Mouse (Mus musculus) myocyte (in vitro differentiated cells): Measurements from ENCODE around the gene Plxnb2. TPM values are rescaled to one million over a fixed set of nuclear protein-coding genes. Genes with fewer than 3 reads are reported as not detected.

Experiments used
- H3K27me3 ChIP-seq: one replicate; pipeline ENCODE4 v1.6.1; 2011; ENCODE audit not compliant: control insufficient read depth, insufficient read depth, insufficient read length
- H3K36me3 ChIP-seq: one replicate; pipeline ENCODE4 v1.6.1; 2011; ENCODE audit not compliant: control insufficient read depth, insufficient read depth
- H3K4me2 ChIP-seq: one replicate; pipeline ENCODE4 v1.6.1; 2011; ENCODE audit warnings: low read depth, control low read depth
- H3K4me3 ChIP-seq: one replicate; pipeline ENCODE4 v1.5.1; 2011; ENCODE audit warnings: mild to moderate bottlenecking, control low read depth, moderate library complexity
- H3K79me2 ChIP-seq: one replicate; pipeline ENCODE4 v1.6.1; 2011; ENCODE audit not compliant: control insufficient read depth, insufficient read depth
- H3ac ChIP-seq: one replicate; pipeline ENCODE4 v1.6.1; 2011; ENCODE audit not compliant: control insufficient read depth, insufficient read length
- CEBPB ChIP-seq: IDR thresholded peaks from 2 replicates; pipeline ENCODE4 v1.6.1; 2011; ENCODE audit warnings: mild to moderate bottlenecking, moderate library complexity; ENCODE audit not compliant: poor library complexity, insufficient read depth, severe bottlenecking
- E2F4 ChIP-seq: IDR thresholded peaks from one replicate; pipeline ENCODE4 v1.6.1; 2011; ENCODE audit warnings: mild to moderate bottlenecking, control low read depth, moderate library complexity; ENCODE audit not compliant: insufficient read depth
- MAX ChIP-seq: IDR thresholded peaks from one replicate; pipeline ENCODE4 v1.6.1; 2011; ENCODE audit warnings: low read depth, mild to moderate bottlenecking, control low read depth
- MYOD1 ChIP-seq, 3 experiments: IDR thresholded peaks; one replicate each; pipeline ENCODE4 v1.6.1; 2011; ENCODE audit warnings: control low read depth in 2 of 3, low read depth in 2 of 3, mild to moderate bottlenecking in 2 of 3, moderate library complexity in 1 of 3; ENCODE audit not compliant: insufficient read length in 2 of 3, control insufficient read depth in 1 of 3
- MYOG ChIP-seq, 3 experiments: IDR thresholded peaks; one replicate each; pipeline ENCODE4 v1.6.1; 2011; ENCODE audit warnings: control low read depth in 2 of 3, low read depth in 2 of 3, mild to moderate bottlenecking in 2 of 3; ENCODE audit not compliant: insufficient read length in 2 of 3, control insufficient read depth in 1 of 3, insufficient read depth in 1 of 3
- POLR2A ChIP-seq: IDR thresholded peaks from one replicate; pipeline ENCODE4 v1.6.1; 2011; ENCODE audit warnings: low read depth, mild to moderate bottlenecking, control low read depth, moderate library complexity; ENCODE audit not compliant: insufficient read length
- POLR2AphosphoS2 ChIP-seq: IDR thresholded peaks from one replicate; pipeline ENCODE4 v1.6.1; 2011; ENCODE audit warnings: low read depth, control low read depth; ENCODE audit not compliant: insufficient read length
- REST ChIP-seq: IDR thresholded peaks from one replicate; pipeline ENCODE4 v1.6.1; 2011; ENCODE audit warnings: mild to moderate bottlenecking, control low read depth, moderate library complexity; ENCODE audit not compliant: insufficient read depth, insufficient read length
- SRF ChIP-seq: IDR thresholded peaks from one replicate; pipeline ENCODE4 v1.6.1; 2011; ENCODE audit warnings: low read depth; ENCODE audit not compliant: control insufficient read depth, insufficient read length
- TCF12 ChIP-seq: IDR thresholded peaks from one replicate; pipeline ENCODE4 v1.6.1; 2011; ENCODE audit warnings: mild to moderate bottlenecking, control low read depth; ENCODE audit not compliant: poor library complexity, insufficient read depth, severe bottlenecking
- TCF3 ChIP-seq: IDR thresholded peaks from one replicate; pipeline ENCODE4 v1.6.1; 2011; ENCODE audit warnings: low read depth, control low read depth; ENCODE audit not compliant: insufficient read length
- USF1 ChIP-seq: IDR thresholded peaks from one replicate; pipeline ENCODE4 v1.6.1; 2011; ENCODE audit warnings: low read depth, mild to moderate bottlenecking, control low read depth, moderate library complexity
- polyA plus RNA-seq: library from polyadenylated mRNA; unstranded; fragments of >200 nt; fragmentation: generic; extraction: Trizol; gene quantifications from one replicate; pipeline ENCODE4 v1.2.1, GENCODE M21; 2012; ENCODE audit warnings: missing spikeins

Plxnb2 gene
- polyA plus RNA-seq, 1 experiment: 278 TPM

DNA sequence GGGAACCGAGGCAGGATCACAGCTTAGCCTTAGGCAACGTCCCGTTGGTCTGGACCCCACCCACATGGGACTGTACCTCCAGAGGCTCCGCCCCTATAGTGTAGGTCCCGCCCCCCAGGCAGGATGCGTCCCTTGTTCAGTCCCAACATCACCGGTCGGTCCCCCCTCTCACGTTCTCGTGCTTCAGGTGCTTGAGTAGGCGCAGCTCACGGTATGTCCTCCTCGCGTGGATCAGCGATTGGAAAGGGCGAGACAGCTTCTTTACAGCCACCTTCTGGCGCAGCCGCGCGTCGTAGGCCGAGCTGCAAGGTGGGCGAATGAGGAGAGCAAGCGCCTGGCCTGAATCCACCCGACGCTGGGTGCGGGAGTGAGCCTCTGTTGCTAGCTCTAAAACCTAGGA is 34.1 kb downstream of the Plxnb2 start:
- TF ChIP-seq SRF: no peak
- TF ChIP-seq E2F4: no peak
- TF ChIP-seq TCF12: no peak
- no peak for TF ChIP-seq MAX
- TF ChIP-seq CEBPB: no peak
- no peak for TF ChIP-seq REST
- no peak for TF ChIP-seq USF1
- no peak for TF ChIP-seq POLR2A
- TF ChIP-seq TCF3: no peak
- Histone ChIP-seq H3K4me3 (no peak overlapping the region), H3ac (no peak overlapping the region), H3K27me3 (no peaks in the 10 kb centered on the region), H3K36me3 (no peaks in the 10 kb centered on the region), H3K4me2 (no peak overlapping the region), H3K79me2 (no peaks in the 10 kb centered on the region)

DNA sequence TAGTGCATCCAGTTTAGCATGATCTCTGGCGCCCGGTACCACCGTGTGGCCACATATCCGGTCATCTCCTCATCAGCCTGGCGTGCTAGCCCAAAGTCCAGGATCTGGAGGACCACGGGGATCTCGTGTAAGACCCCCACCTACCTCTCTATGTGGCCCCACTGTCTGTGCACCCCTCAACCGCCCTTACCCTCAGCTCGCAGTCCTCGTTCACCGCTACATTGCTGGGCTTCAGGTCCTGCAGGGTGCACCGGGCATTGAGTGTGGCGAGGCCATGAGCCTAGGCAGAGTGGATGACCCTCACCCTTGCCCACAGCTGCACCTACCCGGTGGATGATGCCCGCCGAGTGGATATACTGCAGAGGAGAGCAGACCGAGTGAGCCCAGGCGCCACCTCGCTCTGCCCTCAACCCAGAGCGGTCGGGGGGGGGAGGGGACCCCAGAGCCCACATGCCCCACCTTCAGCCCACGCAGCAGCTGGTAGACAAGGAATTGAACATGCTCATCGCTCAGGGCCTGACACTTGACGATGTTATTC is 34.7 kb downstream of the Plxnb2 start:
- H3K27me3 ChIP-seq: no peaks in the 10 kb centered on the region
- H3K36me3 ChIP-seq: no peaks in the 10 kb centered on the region
- no peaks in the 10 kb centered on the region for H3K79me2 ChIP-seq
- no peak for TF ChIP-seq TCF3
- no peak for TF ChIP-seq TCF12
- TF ChIP-seq USF1: no peak
- no peak for TF ChIP-seq MAX
- no peak for TF ChIP-seq MYOG (IDR thresholded peaks at IDR 0.05; ENCODE audit: control insufficient read depth in 1 of 3, insufficient read depth in 1 of 3, insufficient read length in 2 of 3, low read depth in 2 of 3)
- no peak overlapping the region for H3ac ChIP-seq
- no peak overlapping the region for H3K4me3 ChIP-seq
- H3K4me2 ChIP-seq: no peak overlapping the region

DNA sequence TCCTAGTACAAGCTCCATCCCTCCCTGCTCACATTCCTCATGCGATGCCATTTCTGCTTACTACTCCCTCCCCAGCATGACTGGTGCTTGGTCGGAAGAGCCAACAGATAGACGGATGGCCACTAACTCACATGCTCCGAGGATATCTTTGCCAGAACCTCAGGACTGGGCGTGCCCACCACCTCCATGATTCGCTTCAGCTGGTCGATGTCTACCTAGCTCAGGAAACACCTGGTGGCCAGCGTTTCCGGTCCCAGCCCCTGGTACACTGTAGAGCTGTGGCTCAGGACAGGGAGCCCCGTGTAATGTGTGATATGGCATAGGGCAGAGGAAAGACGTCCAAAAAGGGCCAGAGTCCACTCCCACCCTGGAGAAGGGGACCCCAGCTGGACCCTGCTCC is 35.6 kb downstream of the Plxnb2 start:
- H3K27me3 ChIP-seq: no peaks in the 10 kb centered on the region
- H3K36me3 ChIP-seq: no peaks in the 10 kb centered on the region
- H3ac ChIP-seq: no peak overlapping the region
- no peaks in the 10 kb centered on the region for H3K79me2 ChIP-seq
- H3K4me2 ChIP-seq: no peak overlapping the region
- TF ChIP-seq CEBPB (no peak), TCF12 (no peak), TCF3 (no peak), REST (no peak), SRF (no peak), POLR2A (no peak), USF1 (no peak), MYOG (IDR thresholded peaks at IDR 0.05; ENCODE audit: control insufficient read depth in 1 of 3, insufficient read depth in 1 of 3, insufficient read length in 2 of 3, low read depth in 2 of 3) (no peak), MYOD1 (IDR thresholded peaks at IDR 0.05; ENCODE audit: control insufficient read depth in 1 of 3, insufficient read length in 2 of 3, low read depth in 2 of 3) (no peak), MAX (no peak), E2F4 (no peak), POLR2AphosphoS2 (no peak)
- no peak overlapping the region for H3K4me3 ChIP-seq

DNA sequence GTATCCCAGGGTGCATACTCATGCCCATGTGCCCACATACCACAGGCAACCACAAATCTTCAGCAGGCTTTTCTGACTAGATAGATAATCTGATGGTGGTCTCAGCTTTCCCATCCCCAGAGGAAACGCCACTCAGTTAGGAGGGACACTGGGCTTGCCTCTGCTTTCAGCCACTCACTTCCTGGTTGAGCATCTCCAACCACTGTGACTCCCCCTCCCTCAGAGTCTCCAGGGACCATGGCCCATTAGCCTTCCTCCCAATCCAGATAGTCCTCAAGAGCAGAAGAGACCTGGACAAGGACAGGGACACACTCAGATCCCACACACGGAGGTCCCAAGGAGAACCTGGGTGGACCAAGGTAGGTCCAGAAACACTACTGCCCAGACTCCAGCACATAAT is 37.5 kb downstream of the Plxnb2 start:
- no peak overlapping the region for H3K4me2 ChIP-seq
- no peaks in the 10 kb centered on the region for H3K27me3 ChIP-seq
- H3K4me3 ChIP-seq: no peak overlapping the region
- H3K79me2 ChIP-seq: no peaks in the 10 kb centered on the region
- TF ChIP-seq POLR2A: no peak
- no peak for TF ChIP-seq MYOD1 (IDR thresholded peaks at IDR 0.05; ENCODE audit: control insufficient read depth in 1 of 3, insufficient read length in 2 of 3, low read depth in 2 of 3)
- no peak for TF ChIP-seq TCF3
- no peak for TF ChIP-seq POLR2AphosphoS2
- TF ChIP-seq SRF: no peak
- TF ChIP-seq CEBPB: no peak
- no peak for TF ChIP-seq USF1
- TF ChIP-seq REST: no peak
- TF ChIP-seq TCF12: no peak
- TF ChIP-seq MAX: no peak
- no peak for TF ChIP-seq MYOG (IDR thresholded peaks at IDR 0.05; ENCODE audit: control insufficient read depth in 1 of 3, insufficient read depth in 1 of 3, insufficient read length in 2 of 3, low read depth in 2 of 3)
- no peak for TF ChIP-seq E2F4
- no peak overlapping the region for H3ac ChIP-seq
- H3K36me3 ChIP-seq: no peaks in the 10 kb centered on the region

DNA sequence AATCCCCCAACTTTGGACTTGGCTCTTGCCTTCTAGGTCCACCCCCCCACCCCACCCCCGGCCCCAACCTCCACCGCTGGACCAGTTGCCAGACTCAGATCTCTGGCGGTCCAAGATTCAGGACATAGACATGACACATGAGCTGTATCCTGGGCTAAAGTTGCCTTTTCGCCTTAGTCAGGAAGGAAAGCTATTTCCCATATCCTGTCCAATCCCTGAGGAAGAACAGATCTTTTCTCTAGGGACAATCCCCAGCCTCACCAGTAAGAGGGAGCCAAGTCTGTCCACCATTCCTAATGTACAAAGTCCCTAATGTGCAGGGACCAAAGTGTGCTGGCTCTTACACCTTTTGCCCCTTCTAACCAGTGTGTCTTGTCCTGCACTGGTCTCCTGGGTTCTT is 38.7 kb downstream of the Plxnb2 start:
- H3ac ChIP-seq: no peak overlapping the region
- no peak overlapping the region for H3K4me3 ChIP-seq
- no peak overlapping the region for H3K4me2 ChIP-seq
- TF ChIP-seq CEBPB: no peak
- TF ChIP-seq TCF3: no peak
- TF ChIP-seq TCF12: no peak
- no peak for TF ChIP-seq MAX
- no peak for TF ChIP-seq MYOD1 (IDR thresholded peaks at IDR 0.05; ENCODE audit: control insufficient read depth in 1 of 3, insufficient read length in 2 of 3, low read depth in 2 of 3)
- no peak for TF ChIP-seq USF1
- no peak for TF ChIP-seq MYOG (IDR thresholded peaks at IDR 0.05; ENCODE audit: control insufficient read depth in 1 of 3, insufficient read depth in 1 of 3, insufficient read length in 2 of 3, low read depth in 2 of 3)
- TF ChIP-seq E2F4: no peak
- TF ChIP-seq POLR2AphosphoS2: no peak
- no peak for TF ChIP-seq REST
- TF ChIP-seq SRF: no peak
- no peak for TF ChIP-seq POLR2A
- H3K79me2 ChIP-seq: no peaks in the 10 kb centered on the region
- H3K36me3 ChIP-seq: no peaks in the 10 kb centered on the region
- H3K27me3 ChIP-seq: no peaks in the 10 kb centered on the region
